Mouse (Mus musculus) heart, embryonic 16.5 days (tissue): Measurements from ENCODE around the gene Sept9. TPM values are rescaled to one million over a fixed set of nuclear protein-coding genes. Genes with fewer than 3 reads are reported as not detected.
A peak's percentile ranks its signal among the peaks of the same experiment; 100 is the strongest.

ENCODE experiments used
- ATAC-seq: fragments of 200-750 bp; cut with Nextera tagmentation; replicated peaks from 2 replicates; pipeline ENCODE4 v1.8.0; 2017; ENCODE audit warnings: moderate number of reproducible peaks; ENCODE audit not compliant: insufficient read depth, low FRiP score; ENCODE audit errors: extremely low read depth
- H3K27ac ChIP-seq: fragments of 300-500 bp; sonication (generic); 2 replicates; pipeline ENCODE4 v1.5.1; 2014; ENCODE audit warnings: mild to moderate bottlenecking, low read length, control low read depth, moderate library complexity
- H3K27me3 ChIP-seq: fragments of 300-500 bp; sonication (generic); 2 replicates; pipeline ENCODE4 v1.6.1; 2014; ENCODE audit warnings: low read length, mixed read lengths; ENCODE audit not compliant: control insufficient read depth, insufficient read depth
- H3K36me3 ChIP-seq: fragments of 300-500 bp; sonication (generic); 2 replicates; pipeline ENCODE4 v1.6.1; 2014; ENCODE audit not compliant: control insufficient read depth, insufficient read depth
- H3K4me1 ChIP-seq: fragments of 300-500 bp; sonication (generic); 2 replicates; pipeline ENCODE4 v1.6.1; 2014; ENCODE audit warnings: low read length, mixed read lengths; ENCODE audit not compliant: control insufficient read depth, insufficient read depth
- H3K4me2 ChIP-seq: fragments of 300-500 bp; sonication (generic); 2 replicates; pipeline ENCODE4 v1.6.1; 2014; ENCODE audit warnings: low read depth, mild to moderate bottlenecking, control low read depth, low read length
- H3K4me3 ChIP-seq: fragments of 300-500 bp; sonication (generic); 2 replicates; pipeline ENCODE4 v1.5.1; 2014; ENCODE audit warnings: mild to moderate bottlenecking, control low read depth, low read length
- H3K9ac ChIP-seq: fragments of 300-500 bp; sonication (generic); 2 replicates; pipeline ENCODE4 v1.6.1; 2014; ENCODE audit warnings: low read length, control low read depth
- H3K9me3 ChIP-seq: fragments of 300-500 bp; sonication (generic); replicated peaks from 2 replicates; pipeline ENCODE4 v1.6.1; 2016; ENCODE audit warnings: low read length; ENCODE audit not compliant: control insufficient read depth
- WGBS: fragments of 180-500 bp; shearing (Covaris S2); extraction: QIAGEN DNeasy Blood & Tissue Kit; methylation state at CpG from one replicate; pipeline ENCODE4 v1.1.7; 2014; 5-methylcytosine and 5-hydroxymethylcytosine counted together
- polyA plus RNA-seq: library from polyadenylated mRNA; unstranded; fragments of >200 nt; fragmentation: Nextera tagmentation; extraction: Ambion mirVana; gene quantifications from 2 replicates; pipeline ENCODE4 v1.2.1, GENCODE M21; 2015

The Sept9 gene
- polyA plus RNA-seq, 1 experiment from 2014 or later = 71.0 TPM

DNA sequence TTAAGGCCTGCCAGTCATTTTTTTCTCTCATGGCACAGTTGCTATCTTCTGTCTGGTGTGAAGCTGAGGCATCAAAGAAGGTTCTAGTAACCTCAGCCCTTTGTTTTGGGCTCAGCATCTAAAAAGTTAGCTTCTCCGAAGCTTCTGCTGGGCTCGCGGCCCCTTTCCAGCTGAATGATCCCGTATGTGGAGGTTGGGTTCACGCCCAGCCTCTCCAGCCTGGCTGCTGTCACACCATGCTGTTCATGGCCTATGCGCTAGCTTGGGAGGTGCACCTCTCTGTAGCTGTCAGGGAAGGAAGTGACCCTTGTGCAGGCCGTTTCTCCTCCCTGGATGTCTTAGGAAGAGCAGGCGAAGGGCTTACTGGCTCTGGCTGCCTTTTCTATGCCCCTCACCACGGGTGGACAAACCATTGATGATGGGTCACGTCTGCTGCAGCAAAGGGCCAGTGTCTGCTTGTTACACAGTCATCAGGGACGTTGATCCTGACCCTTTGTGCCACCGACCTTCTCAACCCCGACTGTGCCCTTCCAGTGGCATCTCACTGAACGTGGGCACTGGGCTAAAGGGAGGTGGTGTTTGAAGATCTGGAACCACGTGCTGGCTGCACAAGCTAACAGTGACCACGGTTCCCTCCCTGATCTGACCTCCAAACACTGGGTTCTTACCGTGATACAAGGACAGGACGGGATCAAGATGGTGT is 50.0 kb downstream of the Sept9 start:
- Histone ChIP-seq H3K4me1 (peaks cover 20% of the 10 kb centered on the region), H3K36me3 (no peaks in the 10 kb centered on the region), H3K27ac (peak overlapping the region; percentile 54), H3K9me3 (no peaks in the 10 kb centered on the region), H3K9ac (no peak overlapping the region), H3K4me2 (no peak overlapping the region), H3K27me3 (no peaks in the 10 kb centered on the region), H3K4me3 (no peak overlapping the region)
- no peak for ATAC-seq
- 73% methylated on average over 18 of the region's 18 CpGs for WGBS

DNA sequence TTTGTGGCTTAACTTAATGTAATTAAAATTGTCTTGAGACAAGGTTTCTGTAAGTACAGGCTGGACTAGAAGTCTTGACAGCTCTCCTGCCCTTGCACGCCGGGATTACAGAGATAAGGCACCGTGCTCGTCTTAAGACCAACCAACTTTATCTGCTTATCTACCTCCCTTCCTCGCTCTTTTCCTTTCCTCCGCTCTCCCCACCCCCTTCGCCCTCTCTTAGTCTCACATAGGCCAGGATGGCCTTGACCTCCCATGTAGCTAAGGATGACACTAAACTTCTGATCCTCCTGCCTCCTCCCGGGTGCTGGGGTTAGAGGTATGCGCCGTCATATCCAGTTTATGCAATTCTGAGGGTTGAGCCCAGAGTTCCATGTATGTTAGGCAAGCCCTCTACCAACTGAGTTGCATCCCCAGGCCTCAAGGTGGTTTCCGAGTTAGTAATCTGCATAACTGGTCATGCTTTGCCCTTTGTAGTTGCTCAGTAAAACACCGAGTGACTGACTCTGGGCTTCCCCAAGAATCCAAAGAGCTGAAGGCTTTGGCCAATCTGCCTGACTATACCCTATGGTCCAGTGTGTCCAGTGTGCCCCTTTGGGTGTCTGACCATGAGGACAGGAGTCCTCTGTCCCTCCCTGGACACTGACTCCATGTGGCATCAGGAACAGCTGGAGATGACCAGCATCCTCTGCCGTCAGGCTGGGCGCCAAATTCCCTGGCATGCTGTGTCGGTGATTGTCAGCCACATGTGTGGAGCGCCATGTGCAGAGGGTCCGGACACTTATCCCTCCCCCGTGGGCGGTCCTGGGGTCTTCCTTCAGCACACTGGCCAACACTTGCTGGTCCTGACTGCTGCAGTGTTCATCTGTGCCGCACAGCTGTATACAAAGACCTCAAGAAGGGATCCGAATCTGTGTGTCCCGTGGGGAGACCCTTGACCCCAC is 50.8 kb downstream of the Sept9 start:
- ATAC-seq = no peak
- H3K4me1 ChIP-seq = peaks cover 20% of the 10 kb centered on the region

DNA sequence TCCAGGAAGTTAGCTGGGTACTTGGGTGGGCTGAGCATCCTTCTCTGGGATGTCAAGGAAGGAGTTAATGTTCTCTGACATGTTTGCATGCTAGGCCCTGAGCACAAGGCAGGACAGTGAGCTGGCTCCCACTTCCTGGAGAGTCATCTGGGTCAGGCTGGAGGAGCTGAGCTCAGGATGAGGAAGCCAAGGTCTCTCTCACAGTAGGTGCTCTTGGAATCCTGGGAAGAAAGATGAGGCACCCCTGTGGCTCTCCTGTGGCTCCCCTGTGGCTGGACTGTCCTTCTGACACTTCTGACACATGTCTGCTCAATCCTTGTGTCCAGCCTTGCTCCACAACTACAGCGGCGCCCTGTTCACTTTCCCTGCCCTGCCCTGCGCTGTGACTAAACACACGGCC is 52.3 kb downstream of the Sept9 start:
- Histone ChIP-seq H3K9ac (no peak overlapping the region), H3K36me3 (no peaks in the 10 kb centered on the region), H3K27me3 (no peaks in the 10 kb centered on the region), H3K4me3 (no peak overlapping the region), H3K9me3 (no peaks in the 10 kb centered on the region), H3K27ac (no peak overlapping the region), H3K4me1 (peaks cover 16% of the 10 kb centered on the region), H3K4me2 (no peak overlapping the region)
- 85% methylated on average over 4 of the region's 4 CpGs for WGBS
- ATAC-seq = no peak

More for the DNA sequence above, 50.8 kb downstream of the Sept9 start:
- no peaks in the 10 kb centered on the region for H3K9me3 ChIP-seq
- no peak overlapping the region for H3K9ac ChIP-seq
- no peak overlapping the region for H3K4me2 ChIP-seq
- H3K27ac ChIP-seq = no peak overlapping the region
- no peak overlapping the region for H3K4me3 ChIP-seq
- no peaks in the 10 kb centered on the region for H3K36me3 ChIP-seq
- WGBS = 79% methylated on average over 22 of the region's 22 CpGs
- H3K27me3 ChIP-seq = no peaks in the 10 kb centered on the region

DNA sequence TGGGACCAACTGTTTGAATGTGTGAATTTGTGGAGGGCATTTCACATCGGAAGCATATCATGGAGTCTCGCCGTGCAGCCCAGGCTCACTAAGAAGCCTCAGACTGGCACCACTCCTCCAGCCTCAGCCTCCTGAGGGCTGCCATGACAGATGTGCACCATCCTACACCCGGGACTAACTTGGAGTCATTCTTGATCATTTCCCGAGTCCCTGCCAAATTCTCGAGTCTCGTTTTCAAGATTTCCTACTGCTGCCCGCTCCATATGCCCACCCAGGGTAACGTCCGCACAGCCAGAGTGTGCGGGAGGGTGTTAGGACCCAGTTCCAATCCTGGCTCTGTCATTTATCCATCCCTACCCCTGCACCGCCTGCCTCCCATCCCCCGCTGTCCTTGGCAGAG is 53.4 kb downstream of the Sept9 start:
- no peaks in the 10 kb centered on the region for H3K27me3 ChIP-seq
- no peaks in the 10 kb centered on the region for H3K36me3 ChIP-seq
- H3K4me3 ChIP-seq = no peak overlapping the region
- no peak overlapping the region for H3K4me2 ChIP-seq
- H3K27ac ChIP-seq = no peak overlapping the region
- H3K9me3 ChIP-seq = peaks cover 3% of the 10 kb centered on the region; the same call in 1 of the 2 replicates
- no peak overlapping the region for H3K9ac ChIP-seq
- WGBS = 91% methylated on average over 13 of the region's 13 CpGs
- ATAC-seq = no peak
- H3K4me1 ChIP-seq = peaks cover 9% of the 10 kb centered on the region; the same call in 1 of the 2 replicates

DNA sequence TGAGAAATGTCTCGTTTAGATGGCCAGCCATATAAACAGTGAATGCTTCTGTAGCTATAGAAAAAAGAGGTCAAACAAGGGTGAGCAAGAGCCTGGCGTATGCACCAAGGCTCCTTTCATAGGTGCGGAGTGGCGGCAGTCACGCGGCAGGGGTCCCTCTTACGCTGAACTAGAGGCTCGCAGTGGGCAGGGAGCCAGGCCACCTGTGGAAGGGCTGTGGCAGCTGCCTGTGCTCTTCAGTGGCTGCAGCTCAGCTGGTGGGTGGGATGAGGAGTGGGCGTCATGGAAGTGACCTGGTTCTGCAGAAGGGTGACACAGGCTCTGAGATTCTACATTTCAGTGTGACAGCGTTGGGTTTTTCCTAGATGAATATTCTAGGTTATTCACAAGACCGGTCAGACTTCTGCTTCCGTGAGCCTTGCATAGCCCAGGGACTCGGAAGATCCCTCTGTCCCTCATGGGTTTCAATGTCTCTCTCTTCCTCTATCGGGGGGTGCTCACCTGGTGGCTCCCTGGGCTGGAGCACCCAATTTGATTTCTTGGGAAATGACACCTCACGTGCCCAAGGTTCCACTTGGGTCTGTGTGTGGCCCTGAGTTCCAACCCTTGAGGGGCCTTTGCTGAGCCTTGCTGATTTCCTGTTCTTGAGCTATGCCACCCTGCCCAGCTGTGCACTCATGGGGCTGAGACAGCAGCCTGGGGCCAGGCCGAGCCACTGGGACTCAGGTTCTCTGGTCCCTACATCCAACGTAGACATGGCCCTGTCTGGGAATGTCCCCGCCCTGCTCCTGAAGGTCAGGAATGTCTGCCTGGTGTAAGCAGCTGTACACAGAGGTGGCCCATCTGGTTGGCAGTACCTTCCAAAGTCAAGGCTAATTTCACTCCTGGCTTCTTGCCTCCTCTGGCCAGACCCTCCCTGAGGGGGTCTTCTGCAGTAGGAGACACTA is 55.0 kb downstream of the Sept9 start:
- Histone ChIP-seq H3K27ac (no peak overlapping the region), H3K27me3 (no peaks in the 10 kb centered on the region)
- WGBS = 61% methylated on average over 18 of the region's 18 CpGs

DNA sequence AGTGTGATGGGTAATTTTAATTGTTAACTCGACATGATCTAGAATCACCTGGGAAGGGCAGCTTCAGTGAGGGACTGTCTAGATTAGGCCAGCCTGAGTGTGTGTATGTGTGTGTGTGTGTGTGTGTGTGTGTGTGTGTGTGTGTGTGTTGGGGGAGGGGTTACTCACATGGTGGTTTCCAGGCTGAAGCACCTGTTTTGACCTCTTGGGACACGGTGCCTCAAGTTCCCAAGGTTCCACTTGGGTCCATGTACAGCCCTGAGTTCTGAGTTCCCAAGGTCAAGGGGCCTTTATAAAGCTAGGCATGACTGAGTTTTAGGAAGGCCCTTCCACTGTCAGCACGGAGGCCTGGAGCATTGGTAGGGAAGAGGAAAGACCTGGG is 55.6 kb downstream of the Sept9 start:
- H3K27me3 ChIP-seq = no peaks in the 10 kb centered on the region
- H3K9ac ChIP-seq = no peak overlapping the region
- no peak for ATAC-seq
- H3K27ac ChIP-seq = no peak overlapping the region
- H3K4me3 ChIP-seq = no peak overlapping the region
- no peak overlapping the region for H3K4me2 ChIP-seq
- no peaks in the 10 kb centered on the region for H3K36me3 ChIP-seq
- peaks cover 3% of the 10 kb centered on the region; the same call in 1 of the 2 replicates for H3K9me3 ChIP-seq
- H3K4me1 ChIP-seq = 0 out of 2 replicates have a peak, but pooled peaks cover 2% of the 10 kb centered on the region
- WGBS = 79% methylated on average over 3 of the region's 3 CpGs

More for the DNA sequence above, 55.0 kb downstream of the Sept9 start:
- Histone ChIP-seq H3K36me3 (no peaks in the 10 kb centered on the region), H3K9ac (no peak overlapping the region), H3K4me2 (no peak overlapping the region), H3K4me3 (no peak overlapping the region), H3K4me1 (0 out of 2 replicates have a peak, but pooled peaks cover 2% of the 10 kb centered on the region), H3K9me3 (peaks cover 3% of the 10 kb centered on the region; the same call in 1 of the 2 replicates)
- no peak for ATAC-seq

DNA sequence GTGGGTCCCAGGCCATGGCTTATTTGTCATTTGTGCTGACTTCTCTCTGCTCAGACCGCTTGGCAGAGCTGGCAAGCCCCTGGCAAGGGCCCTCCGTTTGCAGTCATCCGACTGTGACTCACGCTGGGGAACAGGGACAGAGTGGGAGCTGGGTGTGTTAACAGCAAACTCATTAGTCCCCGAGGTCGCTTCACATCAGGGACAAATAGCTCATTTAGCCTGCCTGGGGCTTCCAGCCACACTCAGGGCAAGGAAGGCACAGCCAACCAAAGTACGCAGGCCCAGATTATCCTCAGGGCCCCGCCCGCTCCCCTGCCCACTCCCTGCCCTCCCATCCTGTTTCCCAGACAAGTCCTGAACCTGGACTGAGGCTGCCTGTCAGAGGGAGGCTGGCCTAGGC is 56.6 kb downstream of the Sept9 start:
- WGBS = 73% methylated on average over 9 of the region's 9 CpGs
- H3K27me3 ChIP-seq = no peaks in the 10 kb centered on the region
- H3K4me2 ChIP-seq = no peak overlapping the region
- H3K27ac ChIP-seq = no peak overlapping the region
- no peak overlapping the region for H3K4me3 ChIP-seq
- peaks cover 3% of the 10 kb centered on the region; the same call in 1 of the 2 replicates for H3K9me3 ChIP-seq
- 0 out of 2 replicates have a peak, but pooled peaks cover 2% of the 10 kb centered on the region for H3K4me1 ChIP-seq
- no peak overlapping the region for H3K9ac ChIP-seq
- no peaks in the 10 kb centered on the region for H3K36me3 ChIP-seq
- ATAC-seq = no peak

DNA sequence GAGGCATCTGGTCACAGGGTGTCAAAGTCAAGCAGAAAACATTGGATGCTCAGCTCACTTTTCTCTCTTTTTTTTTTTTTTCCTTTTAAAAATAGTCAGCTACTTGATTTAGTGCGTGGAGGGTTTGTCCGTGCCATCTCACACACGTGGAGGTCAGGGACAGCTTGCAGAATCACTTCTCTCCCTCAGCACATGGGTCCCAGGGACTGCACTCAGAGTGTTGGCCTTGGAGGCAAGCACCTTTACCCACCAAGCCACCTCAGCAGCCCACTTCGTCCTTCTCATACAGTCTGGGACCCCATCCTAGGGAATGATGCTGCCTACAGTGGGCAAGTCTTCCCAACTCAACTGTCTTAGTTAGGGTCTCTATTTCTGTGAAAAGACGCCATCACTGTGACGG is 57.4 kb downstream of the Sept9 start:
- H3K27me3 ChIP-seq = no peaks in the 10 kb centered on the region
- WGBS = 92% methylated on average over 6 of the region's 6 CpGs

More for the DNA sequence above, 57.4 kb downstream of the Sept9 start:
- H3K4me2 ChIP-seq = no peak overlapping the region
- no peaks in the 10 kb centered on the region for H3K36me3 ChIP-seq
- no peak overlapping the region for H3K9ac ChIP-seq
- no peaks in the 10 kb centered on the region for H3K4me1 ChIP-seq
- no peak overlapping the region for H3K27ac ChIP-seq
- no peak overlapping the region for H3K4me3 ChIP-seq
- ATAC-seq = no peak
- peaks cover 3% of the 10 kb centered on the region; the same call in 1 of the 2 replicates for H3K9me3 ChIP-seq
